Mouse (Mus musculus) cortical plate, adult 2 months (tissue): Measurements from ENCODE around the gene Tchp.

Source experiments
- CTCF ChIP-seq: fragments of 200-500 bp; IDR thresholded peaks from 2 replicates; pipeline ENCODE4 v1.5.1; 2011; ENCODE audit warnings: mild to moderate bottlenecking, control low read depth, low read length; ENCODE audit not compliant: insufficient read depth; ENCODE audit errors: extremely low read depth
- POLR2A ChIP-seq: fragments of 200-500 bp; IDR thresholded peaks from 2 replicates; pipeline ENCODE4 v1.6.1; 2011; ENCODE audit warnings: mild to moderate bottlenecking, low read length, control low read depth; ENCODE audit not compliant: insufficient read depth; ENCODE audit errors: extremely low read depth

- no peak for TF ChIP-seq CTCF
- no peak for TF ChIP-seq POLR2A
Measured at GRCm38 (mm10) chr5:114709357-114709756, 1.8 kb downstream of the Tchp start.
